In genomic region chr2:27990430-27991211, GRCm38 (mm10) we compare ENCODE assay signal across 22 mouse cellular contexts.
DNase-seq lines count a peak whose midpoint lies in the region; ATAC-seq lines count a peak whose summit lies in the region.
"Had no signal": no experiment of that assay in that cellular context is flagged by ENCODE, and none has a peak within 500 bp of the region (broad histone marks: within the 10 kb centered on the region; RNA-seq: fewer than 3 reads in every experiment).

No protein-coding gene starts in this region.

- intact Hi-C loops in left cerebral cortex, postnatal 36 days (cut with DNase I): no loop called here
- intact Hi-C loops in left cerebral cortex, postnatal 4 days (cut with DNase I): no loop called here

- no peak overlapping the region for H3K4me2 ChIP-seq in liver, embryonic 13.5 days
- H3K4me2 ChIP-seq: heart, embryonic 11.5 days; neural tube, embryonic 15.5 days had no signal

- H3K4me1 ChIP-seq in liver, embryonic 13.5 days (replicated peaks): peaks cover 90% of the 10 kb centered on the region

- peak; percentile 86 for ATAC-seq in frontal cortex, adult (ENCODE audit: low TSS enrichment)
- ATAC-seq in liver, embryonic 13.5 days (ENCODE audit: low read depth): no peak
- ATAC-seq: CD4-positive, CD25-positive, alpha-beta regulatory T cell, adult 4 months had no signal

- no peak for DNase-seq in frontal cortex, postnatal 25 days (ENCODE audit: low spot score in 2 of 2)
- peak; percentile 14 to 17 for DNase-seq in left cerebral cortex, postnatal 36 days (ENCODE audit: low spot score in 2 of 2)
- DNase-seq in left cerebral cortex, postnatal 4 days: no peak
- peak; percentile 71 for DNase-seq in retina, postnatal 1 day
- no peak for DNase-seq in retina, embryonic 14.5 days (ENCODE audit: low spot score)
- DNase-seq in liver, embryonic 13.5 days: no peak
- DNase-seq in kidney, adult 8-10 months: no peak
- DNase-seq: adrenal gland, postnatal 25 days; cerebellum, adult 11 months; cerebellum, adult 9-11 months; kidney, postnatal 25 days; lung, adult 2 months; lung, postnatal 14 days; midbrain, embryonic 14.5 days; thymus, adult 2 months; thymus, postnatal 4 days had no signal

- H3K9ac ChIP-seq in liver, embryonic 13.5 days: 0 out of 2 replicates have a peak overlapping the region, but pooled peaks have one; percentile 1
- H3K9ac ChIP-seq: neural tube, embryonic 15.5 days had no signal

- no peaks in the 10 kb centered on the region for H3K27me3 ChIP-seq in liver, embryonic 13.5 days
- H3K27me3 ChIP-seq: neural tube, embryonic 15.5 days had no signal

- peak overlapping the region; percentile 99 for H3K27ac ChIP-seq in liver, embryonic 13.5 days
- H3K27ac ChIP-seq: embryonic facial prominence, embryonic 10.5 days; layer of hippocampus, adult 2 months; neural tube, embryonic 15.5 days had no signal

- no peaks in the 10 kb centered on the region for H3K9me3 ChIP-seq in liver, embryonic 13.5 days (replicated peaks)
- H3K9me3 ChIP-seq: embryonic facial prominence, embryonic 10.5 days; neural tube, embryonic 15.5 days had no signal

- H3K36me3 ChIP-seq in liver, embryonic 13.5 days: no peaks in the 10 kb centered on the region
- H3K36me3 ChIP-seq: neural tube, embryonic 15.5 days had no signal

- no peak overlapping the region for H3K4me3 ChIP-seq in liver, embryonic 13.5 days (replicated peaks)
- H3K4me3 ChIP-seq: embryonic facial prominence, embryonic 10.5 days; layer of hippocampus, adult 2 months; neural tube, embryonic 15.5 days had no signal

- WGBS in liver, embryonic 13.5 days (ENCODE audit: insufficient replicate concordance): 65% methylated on average over 13 of the region's 13 CpGs

Comparison
In these comparisons a context has a peak if more than half of its experiments do, and no peak if none do; other contexts are left out.
1. DNase-seq: peak in left cerebral cortex, postnatal 36 days (2 of 2) and retina, postnatal 1 day (single experiment); none in frontal cortex, postnatal 25 days (0 of 2), left cerebral cortex, postnatal 4 days (single experiment), retina, embryonic 14.5 days (single experiment), liver, embryonic 13.5 days (single experiment) and kidney, adult 8-10 months (0 of 2).